8 mouse cellular contexts compared by ENCODE assay signal in the genomic region with DNA sequence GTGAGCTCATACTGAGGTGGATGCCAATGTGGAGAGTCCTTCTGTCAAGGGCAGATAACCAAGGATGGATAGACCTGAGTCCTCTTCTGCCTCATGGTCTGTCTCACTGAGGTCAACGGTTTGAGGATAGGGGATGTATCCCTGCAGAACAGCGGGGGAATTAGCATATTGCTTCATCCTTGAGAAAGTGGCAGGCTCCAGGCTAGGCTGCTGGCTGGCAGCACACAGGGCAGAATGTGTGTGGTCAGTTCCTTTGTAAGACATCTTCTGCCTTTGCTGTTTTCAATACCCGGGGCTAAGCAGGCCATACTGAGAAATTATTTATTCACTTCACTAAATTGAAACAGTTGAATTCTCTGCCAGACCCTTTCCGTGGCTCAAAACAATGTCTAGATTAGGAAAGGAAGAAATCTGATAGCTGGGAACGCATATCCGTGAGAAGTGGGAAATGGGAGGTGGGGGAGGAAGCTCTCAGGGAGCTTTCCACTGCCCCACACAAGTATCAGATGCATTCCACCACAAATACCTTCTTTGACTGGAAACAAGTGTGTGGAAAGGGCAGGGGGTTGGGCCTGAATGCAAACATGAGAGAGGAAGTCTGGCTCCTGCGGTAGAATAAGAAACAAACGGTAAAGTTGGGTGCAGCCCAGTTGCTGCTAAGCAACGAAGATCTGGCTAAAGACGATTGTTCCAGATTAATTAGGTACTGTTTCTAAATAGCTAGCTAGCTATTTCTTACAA. TPM values are rescaled to one million over a fixed set of nuclear protein-coding genes. Genes with fewer than 3 reads are reported as not detected.
A peak's percentile ranks its signal among the peaks of the same experiment; 100 is the strongest.
DNase-seq lines count a peak whose midpoint lies in the region; ATAC-seq and TF ChIP-seq lines count a peak whose summit lies in the region.

No protein-coding gene starts in this region.

- H3K36me3 ChIP-seq in embryonic facial prominence, embryonic 13.5 days: no peaks in the 10 kb centered on the region
- H3K36me3 ChIP-seq in hindbrain, embryonic 15.5 days: no peaks in the 10 kb centered on the region
- no peaks in the 10 kb centered on the region for H3K36me3 ChIP-seq in midbrain, embryonic 13.5 days

- TF ChIP-seq CTCF in layer of hippocampus, adult 2 months (conservative IDR thresholded peaks at IDR 0.05): no peak

- DNase-seq in layer of hippocampus, adult 2 months (ENCODE audit: low spot score in 2 of 2): no peak
- no peak for DNase-seq in layer of hippocampus, postnatal 10 days (ENCODE audit: low spot score in 2 of 2)
- no peak for DNase-seq in urinary bladder, postnatal 25 days (ENCODE audit: low spot score)
- no peak for DNase-seq in cerebellum, adult 11 months
- DNase-seq in thymus, adult 18-20 months: no peak

- no peaks in the 10 kb centered on the region for H3K27me3 ChIP-seq in embryonic facial prominence, embryonic 13.5 days
- no peaks in the 10 kb centered on the region for H3K27me3 ChIP-seq in hindbrain, embryonic 15.5 days
- no peaks in the 10 kb centered on the region for H3K27me3 ChIP-seq in midbrain, embryonic 13.5 days

- H3K27ac ChIP-seq in layer of hippocampus, adult 2 months: peak overlapping the region; percentile 60
- peak overlapping the region; percentile 85 for H3K27ac ChIP-seq in embryonic facial prominence, embryonic 13.5 days
- H3K27ac ChIP-seq in hindbrain, embryonic 15.5 days (replicated peaks): peak overlapping the region; percentile 64
- H3K27ac ChIP-seq in midbrain, embryonic 13.5 days: peak overlapping the region; percentile 58; the same call in 1 of the 2 replicates

- WGBS in embryonic facial prominence, embryonic 13.5 days: 8% methylated on average over 10 of the region's 10 CpGs
- 24% methylated on average over 10 of the region's 10 CpGs for WGBS in hindbrain, embryonic 15.5 days
- WGBS in midbrain, embryonic 13.5 days: 29% methylated on average over 10 of the region's 10 CpGs

- H3K9me3 ChIP-seq in embryonic facial prominence, embryonic 13.5 days: no peaks in the 10 kb centered on the region
- H3K9me3 ChIP-seq in hindbrain, embryonic 15.5 days: no peaks in the 10 kb centered on the region
- H3K9me3 ChIP-seq in midbrain, embryonic 13.5 days: peaks cover 6% of the 10 kb centered on the region; the same call in 1 of the 2 replicates

- peaks cover 35% of the 10 kb centered on the region for H3K4me1 ChIP-seq in embryonic facial prominence, embryonic 13.5 days
- peaks cover 18% of the 10 kb centered on the region for H3K4me1 ChIP-seq in hindbrain, embryonic 15.5 days (replicated peaks)
- H3K4me1 ChIP-seq in midbrain, embryonic 13.5 days (replicated peaks): peaks cover 33% of the 10 kb centered on the region

- no peak overlapping the region for H3K4me3 ChIP-seq in layer of hippocampus, adult 2 months
- H3K4me3 ChIP-seq in embryonic facial prominence, embryonic 13.5 days: no peak overlapping the region
- H3K4me3 ChIP-seq in hindbrain, embryonic 15.5 days: no peak overlapping the region
- no peak overlapping the region for H3K4me3 ChIP-seq in midbrain, embryonic 13.5 days (replicated peaks)

- H3K9ac ChIP-seq in embryonic facial prominence, embryonic 13.5 days: no peak overlapping the region
- no peak overlapping the region for H3K9ac ChIP-seq in hindbrain, embryonic 15.5 days
- H3K9ac ChIP-seq in midbrain, embryonic 13.5 days (replicated peaks): no peak overlapping the region

- ATAC-seq in embryonic facial prominence, embryonic 13.5 days (ENCODE audit: insufficient number of reproducible peaks, insufficient read depth, low FRiP score, low TSS enrichment, low read depth): 0 out of 2 replicates have a peak, but pooled peaks have one; percentile 48
- peak; percentile 69; the same call in 1 of the 2 replicates for ATAC-seq in hindbrain, embryonic 15.5 days (ENCODE audit: low FRiP score, low read depth)
- no peak for ATAC-seq in midbrain, embryonic 13.5 days

- H3K4me2 ChIP-seq in embryonic facial prominence, embryonic 13.5 days: peak overlapping the region; percentile 37
- no peak overlapping the region for H3K4me2 ChIP-seq in hindbrain, embryonic 15.5 days
- no peak overlapping the region for H3K4me2 ChIP-seq in midbrain, embryonic 13.5 days (replicated peaks)

RNA-seq across cellular contexts. Expression of a gene that starts 44.4 kb away (rescaled TPM):
- total RNA-seq in layer of hippocampus, adult 2 months (2021): under 1 TPM in 1 of 2 experiments, not detected in 1; 0.31 TPM
- total RNA-seq in layer of hippocampus, postnatal 10 days (2021): 1 to 10 TPM in 1 of 2 experiments, under 1 TPM in 1; 0.94 to 1.1 TPM
- 0.81 and 1.0 TPM in 2 replicates for polyA plus RNA-seq in embryonic facial prominence, embryonic 13.5 days (2015; fragmentation: Nextera tagmentation; extraction: Ambion mirVana)
- polyA plus RNA-seq in hindbrain, embryonic 15.5 days (2015; fragmentation: Nextera tagmentation; extraction: Ambion mirVana): 3.0 and 3.9 TPM in 2 replicates
- polyA plus RNA-seq in midbrain, embryonic 13.5 days (2015; fragmentation: Nextera tagmentation; extraction: Ambion mirVana): 4.0 and 4.9 TPM in 2 replicates

RNA-seq across cellular contexts. Expression of a gene that starts 57.8 kb away (rescaled TPM):
- 10 to 100 TPM; 13.8 to 18.0 TPM for total RNA-seq in layer of hippocampus, adult 2 months (2021)
- 1 to 10 TPM; 4.1 to 4.6 TPM for total RNA-seq in layer of hippocampus, postnatal 10 days (2021)
- polyA plus RNA-seq in embryonic facial prominence, embryonic 13.5 days (2015; fragmentation: Nextera tagmentation; extraction: Ambion mirVana): 3.3 and 5.0 TPM in 2 replicates
- 12.0 and 18.0 TPM in 2 replicates for polyA plus RNA-seq in hindbrain, embryonic 15.5 days (2015; fragmentation: Nextera tagmentation; extraction: Ambion mirVana)
- polyA plus RNA-seq in midbrain, embryonic 13.5 days (2015; fragmentation: Nextera tagmentation; extraction: Ambion mirVana): 4.4 and 6.5 TPM in 2 replicates
